Mouse (Mus musculus): Measurements from ENCODE around the gene Lcn12.

GRCm38 (mm10) chr2:25479551-25480311 lies 14.0 kb downstream of the Lcn12 start:
- TF ChIP-seq POLR2AphosphoS5 (IDR thresholded peaks at IDR 0.05; ENCODE audit: insufficient replicate concordance, low read depth, low read length) (no peak), CTCF (IDR thresholded peaks at IDR 0.05; ENCODE audit: low read depth, low read length) (no peak)

Measured in G1E (cell line).